Mouse (Mus musculus) hindbrain, embryonic 11.5 days (tissue): ENCODE results near the gene Papola. TPM values are rescaled to one million over a fixed set of nuclear protein-coding genes. Genes with fewer than 3 reads are reported as not detected.

Source experiments
- ATAC-seq: fragments of 200-750 bp; cut with Nextera tagmentation; 2 replicates; pipeline ENCODE4 v1.8.0; 2017; ENCODE audit warnings: mild to moderate bottlenecking, moderate TSS enrichment, moderate library complexity; ENCODE audit not compliant: low FRiP score
- DNase-seq: peaks from one replicate; pipeline ENCODE4 v3.0.0-alpha.2; 2015; ENCODE audit warnings: low spot score
- H3K27ac ChIP-seq: fragments of 300-500 bp; sonication (generic); 2 replicates; pipeline ENCODE4 v1.5.1; 2014; ENCODE audit warnings: mild to moderate bottlenecking, low read depth, low read length
- H3K27me3 ChIP-seq: fragments of 300-500 bp; sonication (generic); 2 replicates; pipeline ENCODE4 v1.6.1; 2014; ENCODE audit warnings: mild to moderate bottlenecking, low read length, moderate library complexity, mixed read lengths; ENCODE audit not compliant: control insufficient read depth, insufficient read depth
- H3K36me3 ChIP-seq: fragments of 300-500 bp; sonication (generic); 2 replicates; pipeline ENCODE4 v1.6.1; 2014; ENCODE audit warnings: mild to moderate bottlenecking, low read length, moderate library complexity, mixed read lengths; ENCODE audit not compliant: control insufficient read depth, insufficient read depth
- H3K4me1 ChIP-seq: fragments of 300-500 bp; sonication (generic); replicated peaks from 2 replicates; pipeline ENCODE4 v1.6.1; 2014; ENCODE audit warnings: low read length, mixed read lengths; ENCODE audit not compliant: control insufficient read depth, insufficient read depth
- H3K4me2 ChIP-seq: fragments of 300-500 bp; sonication (generic); replicated peaks from 2 replicates; pipeline ENCODE4 v1.6.1; 2014; ENCODE audit warnings: mild to moderate bottlenecking, low read depth, low read length
- H3K4me3 ChIP-seq: fragments of 300-500 bp; sonication (generic); 2 replicates; pipeline ENCODE4 v1.5.1; 2014; ENCODE audit warnings: low read depth, low read length
- H3K9ac ChIP-seq: fragments of 300-500 bp; sonication (generic); 2 replicates; pipeline ENCODE4 v1.6.1; 2014; ENCODE audit warnings: low read depth, low read length
- H3K9me3 ChIP-seq: fragments of 300-500 bp; sonication (generic); 2 replicates; pipeline ENCODE4 v1.6.1; 2016; ENCODE audit warnings: low read length; ENCODE audit not compliant: control insufficient read depth
- WGBS: fragments of 180-500 bp; shearing (Covaris S2); extraction: QIAGEN DNeasy Blood & Tissue Kit; methylation state at CpG from one replicate; pipeline ENCODE4 v1.1.7; 2014; 5-methylcytosine and 5-hydroxymethylcytosine counted together
- polyA plus RNA-seq: library from polyadenylated mRNA; unstranded; fragments of >200 nt; fragmentation: Nextera tagmentation; extraction: Ambion mirVana; gene quantifications from 2 replicates; pipeline ENCODE4 v1.2.1, GENCODE M21; 2014

Gene Papola
- polyA plus RNA-seq, 1 experiment from 2014 or later: 257 TPM

GRCm38 (mm10) chr12:105758911-105759310 lies 25.6 kb upstream of the Papola start:
- no peaks in the 10 kb centered on the region for H3K27me3 ChIP-seq
- H3K27ac ChIP-seq: no peak overlapping the region
- 96% methylated on average over 2 of the region's 2 CpGs for WGBS
- no peaks in the 10 kb centered on the region for H3K36me3 ChIP-seq
- no peak overlapping the region for H3K9ac ChIP-seq
- H3K4me1 ChIP-seq: 0 out of 2 replicates have a peak, but pooled peaks cover 2% of the 10 kb centered on the region
- no peak overlapping the region for H3K4me2 ChIP-seq
- H3K4me3 ChIP-seq: no peak overlapping the region
- H3K9me3 ChIP-seq: no peaks in the 10 kb centered on the region
- no peak for ATAC-seq
- DNase-seq: no peak

GRCm38 (mm10) chr12:105759849-105760478 lies 24.5 kb upstream of the Papola start:
- H3K9ac ChIP-seq: no peak overlapping the region
- H3K36me3 ChIP-seq: no peaks in the 10 kb centered on the region
- H3K27ac ChIP-seq: no peak overlapping the region
- no peak overlapping the region for H3K4me2 ChIP-seq
- H3K4me3 ChIP-seq: no peak overlapping the region
- WGBS: 74% methylated on average over 10 of the region's 10 CpGs
- DNase-seq: no peak
- ATAC-seq: no peak
- H3K4me1 ChIP-seq: 0 out of 2 replicates have a peak, but pooled peaks cover 2% of the 10 kb centered on the region
- H3K9me3 ChIP-seq: no peaks in the 10 kb centered on the region
- no peaks in the 10 kb centered on the region for H3K27me3 ChIP-seq

- Histone ChIP-seq H3K27ac (no peak overlapping the region), H3K4me3 (no peak overlapping the region), H3K27me3 (no peaks in the 10 kb centered on the region), H3K36me3 (no peaks in the 10 kb centered on the region), H3K4me2 (no peak overlapping the region), H3K4me1 (0 out of 2 replicates have a peak, but pooled peaks cover 2% of the 10 kb centered on the region), H3K9me3 (no peaks in the 10 kb centered on the region), H3K9ac (no peak overlapping the region)
- 66% methylated on average over 11 of the region's 11 CpGs for WGBS
- DNase-seq (peak; percentile 11), ATAC-seq (no peak)
These were observed 23.3 kb upstream of the Papola start for GRCm38 (mm10) chr12:105761171-105761570.

GRCm38 (mm10) chr12:105761629-105762028 lies 22.9 kb upstream of the Papola start:
- H3K36me3 ChIP-seq: no peaks in the 10 kb centered on the region
- ATAC-seq: no peak
- WGBS: 81% methylated on average over 3 of the region's 3 CpGs
- no peak overlapping the region for H3K27ac ChIP-seq
- no peaks in the 10 kb centered on the region for H3K27me3 ChIP-seq
- H3K4me2 ChIP-seq: no peak overlapping the region
- H3K4me1 ChIP-seq: 0 out of 2 replicates have a peak, but pooled peaks cover 2% of the 10 kb centered on the region
- H3K4me3 ChIP-seq: no peak overlapping the region
- H3K9me3 ChIP-seq: no peaks in the 10 kb centered on the region
- DNase-seq: no peak
- no peak overlapping the region for H3K9ac ChIP-seq

- WGBS: 76% methylated on average over 10 of the region's 10 CpGs
- no peaks in the 10 kb centered on the region for H3K36me3 ChIP-seq
- no peak overlapping the region for H3K27ac ChIP-seq
- no peaks in the 10 kb centered on the region for H3K4me1 ChIP-seq
- DNase-seq: no peak
- H3K4me3 ChIP-seq: no peak overlapping the region
- H3K4me2 ChIP-seq: no peak overlapping the region
- no peak for ATAC-seq
- H3K9ac ChIP-seq: no peak overlapping the region
- no peaks in the 10 kb centered on the region for H3K9me3 ChIP-seq
- no peaks in the 10 kb centered on the region for H3K27me3 ChIP-seq
These were observed 14.8 kb upstream of the Papola start for GRCm38 (mm10) chr12:105769700-105770099.

GRCm38 (mm10) chr12:105774871-105775270 lies 9.6 kb upstream of the Papola start:
- WGBS: 86% methylated on average over 7 of the region's 7 CpGs
- no peaks in the 10 kb centered on the region for H3K4me1 ChIP-seq
- H3K9ac ChIP-seq: no peak overlapping the region
- H3K4me3 ChIP-seq: no peak overlapping the region
- no peaks in the 10 kb centered on the region for H3K27me3 ChIP-seq
- ATAC-seq: no peak
- H3K27ac ChIP-seq: no peak overlapping the region
- no peak for DNase-seq
- H3K9me3 ChIP-seq: no peaks in the 10 kb centered on the region
- no peaks in the 10 kb centered on the region for H3K36me3 ChIP-seq
- H3K4me2 ChIP-seq: no peak overlapping the region

- Histone ChIP-seq H3K4me2 (no peak overlapping the region), H3K27ac (no peak overlapping the region), H3K4me1 (no peaks in the 10 kb centered on the region), H3K4me3 (no peak overlapping the region), H3K36me3 (no peaks in the 10 kb centered on the region), H3K27me3 (no peaks in the 10 kb centered on the region), H3K9ac (no peak overlapping the region), H3K9me3 (no peaks in the 10 kb centered on the region)
- no peak for DNase-seq
- ATAC-seq: no peak
- WGBS: 95% methylated on average over 4 of the region's 4 CpGs
These were observed 6.8 kb upstream of the Papola start for GRCm38 (mm10) chr12:105777651-105778050.

GRCm38 (mm10) chr12:105785000-105785774 lies 693 bp downstream of the Papola start:
- peak overlapping the region; percentile 97 for H3K27ac ChIP-seq
- H3K9me3 ChIP-seq: no peaks in the 10 kb centered on the region
- DNase-seq (peak; percentile 75), ATAC-seq (peak; percentile 75)
- WGBS: under 1% methylated on average over 47 of the region's 53 CpGs
- H3K4me2 ChIP-seq: peak overlapping the region; percentile 71
- no peaks in the 10 kb centered on the region for H3K36me3 ChIP-seq
- peak overlapping the region; percentile 92 for H3K4me3 ChIP-seq
- peak overlapping the region; percentile 96 for H3K9ac ChIP-seq
- peaks cover 2% of the 10 kb centered on the region; the same call in 1 of the 2 replicates for H3K4me1 ChIP-seq
- H3K27me3 ChIP-seq: no peaks in the 10 kb centered on the region
